Mouse (Mus musculus): ENCODE measurements around the gene Ap1ar.

DNA sequence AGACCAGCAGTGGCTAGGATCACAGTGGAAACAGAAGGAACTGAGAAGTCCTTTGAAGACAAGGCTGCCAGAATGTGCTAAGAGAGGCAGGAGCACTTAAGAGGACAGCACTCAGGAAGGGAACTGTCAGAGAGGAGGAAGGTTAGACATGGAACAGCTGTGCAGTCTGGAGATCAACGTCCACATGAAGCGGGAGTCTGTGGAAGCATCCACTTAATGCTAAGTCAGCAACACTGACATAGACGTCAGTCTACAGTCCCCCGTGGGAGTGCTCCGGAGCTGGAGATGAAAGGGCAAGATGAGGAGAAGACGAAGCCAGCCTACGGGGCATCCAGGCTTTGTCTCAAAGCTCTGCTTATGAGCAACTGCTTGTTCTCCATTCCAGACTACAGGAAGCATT lies 10.2 kb downstream of the Ap1ar start:
- TF ChIP-seq CTCF (IDR thresholded peaks at IDR 0.05; ENCODE audit: low read depth) (no peak), EP300 (optimal IDR thresholded peaks at IDR 0.05) (no peak)
